Mouse (Mus musculus): ENCODE results near the gene Pld4. TPM values are rescaled to one million over a fixed set of nuclear protein-coding genes. Genes with fewer than 3 reads are reported as not detected.

Gene Pld4
- polyA plus RNA-seq, 1 experiment, result 7.8 TPM

DNA sequence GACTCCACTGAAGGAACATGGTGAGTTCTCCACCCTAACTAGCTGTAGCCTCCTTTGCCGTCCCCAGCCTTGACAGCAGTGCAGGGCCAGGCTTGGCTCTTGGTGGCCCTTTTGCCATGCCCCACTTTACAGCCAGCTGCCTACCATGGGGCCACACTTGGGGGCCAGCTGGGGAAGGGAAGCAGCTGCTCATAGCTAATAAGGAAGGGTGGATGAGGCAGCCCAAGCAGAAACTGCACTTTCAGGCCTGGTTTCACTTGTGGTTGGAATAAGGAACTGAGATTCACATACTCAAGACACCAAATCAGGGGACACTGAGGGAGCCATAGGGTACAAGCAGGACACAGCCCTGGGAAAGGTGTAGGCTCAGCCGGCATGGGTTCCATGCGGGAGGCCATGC lies 1.6 kb downstream of the Pld4 start:
- no peak overlapping the region for H3K4me3 ChIP-seq (replicated peaks; ENCODE audit: insufficient read depth, low read depth, low read length)
- no peak for TF ChIP-seq CTCF (IDR thresholded peaks at IDR 0.05; ENCODE audit: borderline replicate concordance, insufficient read depth, low read depth, low read length)
- DNase-seq, result no peak
- no peaks in the 10 kb centered on the region; the same call in 1 of the 2 replicates for H3K4me1 ChIP-seq (ENCODE audit: control insufficient read depth, insufficient read depth, low read length)
- no peak overlapping the region for H3K27ac ChIP-seq (ENCODE audit: insufficient read depth, low read length)
- WGBS, result 86% methylated on average over 3 of the region's 3 CpGs
- H3K27me3 ChIP-seq (ENCODE audit: control insufficient read depth, insufficient read depth, low read length), result no peaks in the 10 kb centered on the region

DNA sequence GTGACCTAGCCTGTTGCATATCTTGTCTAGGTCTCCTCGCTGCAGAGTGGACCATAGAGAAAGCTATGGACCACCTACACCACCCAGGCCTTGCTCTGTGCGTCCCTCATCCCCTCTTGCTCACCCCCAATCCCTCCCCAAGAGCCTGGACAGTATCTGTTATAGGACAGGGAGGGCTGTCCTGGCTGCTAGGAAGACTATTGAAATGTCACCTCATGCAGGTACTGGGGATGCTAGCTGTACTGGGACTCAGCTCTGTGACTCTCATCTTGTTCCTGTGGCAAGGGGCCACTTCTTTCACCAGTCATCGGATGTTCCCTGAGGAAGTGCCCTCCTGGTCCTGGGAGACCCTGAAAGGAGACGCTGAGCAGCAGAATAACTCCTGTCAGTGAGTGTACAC lies 2.7 kb downstream of the Pld4 start:
- no peak overlapping the region for H3K27ac ChIP-seq (ENCODE audit: insufficient read depth, low read length)
- DNase-seq, result no peak
- no peak overlapping the region for H3K4me3 ChIP-seq (replicated peaks; ENCODE audit: insufficient read depth, low read depth, low read length)
- H3K27me3 ChIP-seq (ENCODE audit: control insufficient read depth, insufficient read depth, low read length), result no peaks in the 10 kb centered on the region
- H3K4me1 ChIP-seq (ENCODE audit: control insufficient read depth, insufficient read depth, low read length), result no peaks in the 10 kb centered on the region; the same call in 1 of the 2 replicates
- 88% methylated on average over 4 of the region's 4 CpGs for WGBS
- TF ChIP-seq POLR2A (IDR thresholded peaks at IDR 0.05; ENCODE audit: borderline replicate concordance, insufficient read depth, low read length) (no peak), CTCF (IDR thresholded peaks at IDR 0.05; ENCODE audit: borderline replicate concordance, insufficient read depth, low read depth, low read length) (no peak)

DNA sequence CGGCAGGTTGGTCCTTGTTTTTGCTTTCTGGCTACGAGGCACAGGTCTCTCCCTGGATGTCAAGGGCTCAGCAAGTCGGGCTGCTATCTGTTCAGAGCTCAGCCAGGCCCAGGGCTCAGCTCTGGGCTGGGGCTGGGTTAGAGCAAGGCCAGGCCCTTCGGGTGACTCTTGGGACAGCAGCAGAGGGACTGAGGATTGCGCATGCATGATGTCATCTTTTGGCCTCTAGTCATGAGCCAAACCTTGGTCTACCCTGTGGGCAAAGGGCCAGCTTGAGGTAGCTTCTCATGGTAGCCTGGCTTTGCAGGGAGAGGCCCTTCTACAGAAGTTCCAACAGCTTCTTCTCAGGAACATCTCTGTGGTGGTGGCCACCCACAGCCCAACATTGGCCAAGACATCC lies 3.7 kb downstream of the Pld4 start:
- no peaks in the 10 kb centered on the region for H3K27me3 ChIP-seq (ENCODE audit: control insufficient read depth, insufficient read depth, low read length)
- H3K4me1 ChIP-seq (ENCODE audit: control insufficient read depth, insufficient read depth, low read length), result no peaks in the 10 kb centered on the region; the same call in 1 of the 2 replicates
- H3K27ac ChIP-seq (ENCODE audit: insufficient read depth, low read length), result no peak overlapping the region
- TF ChIP-seq POLR2A (IDR thresholded peaks at IDR 0.05; ENCODE audit: borderline replicate concordance, insufficient read depth, low read length) (no peak), CTCF (IDR thresholded peaks at IDR 0.05; ENCODE audit: borderline replicate concordance, insufficient read depth, low read depth, low read length) (no peak)
- WGBS, result 72% methylated on average over 5 of the region's 5 CpGs
- no peak for DNase-seq
- H3K4me3 ChIP-seq (replicated peaks; ENCODE audit: insufficient read depth, low read depth, low read length), result no peak overlapping the region

DNA sequence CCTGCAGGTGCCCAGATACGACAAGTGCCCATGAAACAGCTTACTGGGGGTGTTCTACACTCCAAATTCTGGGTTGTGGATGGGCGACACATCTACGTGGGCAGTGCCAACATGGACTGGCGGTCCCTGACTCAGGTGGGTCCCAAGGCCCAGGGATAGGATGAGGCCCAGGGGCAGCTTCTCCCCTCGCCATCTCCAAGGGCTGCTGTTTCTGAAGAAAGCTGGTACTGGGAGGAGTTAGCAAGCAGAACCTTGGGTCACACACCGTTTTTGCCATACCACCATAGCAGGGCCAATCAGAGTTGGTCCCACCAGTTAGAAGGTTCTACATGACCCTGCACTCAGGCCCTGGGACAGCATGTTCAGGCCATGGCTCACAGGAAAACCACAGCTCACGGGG lies 4.5 kb downstream of the Pld4 start:
- no peaks in the 10 kb centered on the region; the same call in 1 of the 2 replicates for H3K4me1 ChIP-seq (ENCODE audit: control insufficient read depth, insufficient read depth, low read length)
- no peak overlapping the region for H3K4me3 ChIP-seq (replicated peaks; ENCODE audit: insufficient read depth, low read depth, low read length)
- DNase-seq, result no peak
- 94% methylated on average over 7 of the region's 7 CpGs for WGBS
- TF ChIP-seq CTCF (IDR thresholded peaks at IDR 0.05; ENCODE audit: borderline replicate concordance, insufficient read depth, low read depth, low read length) (no peak), POLR2A (IDR thresholded peaks at IDR 0.05; ENCODE audit: borderline replicate concordance, insufficient read depth, low read length) (no peak)
- H3K27me3 ChIP-seq (ENCODE audit: control insufficient read depth, insufficient read depth, low read length), result no peaks in the 10 kb centered on the region
- H3K27ac ChIP-seq (ENCODE audit: insufficient read depth, low read length), result no peak overlapping the region

DNA sequence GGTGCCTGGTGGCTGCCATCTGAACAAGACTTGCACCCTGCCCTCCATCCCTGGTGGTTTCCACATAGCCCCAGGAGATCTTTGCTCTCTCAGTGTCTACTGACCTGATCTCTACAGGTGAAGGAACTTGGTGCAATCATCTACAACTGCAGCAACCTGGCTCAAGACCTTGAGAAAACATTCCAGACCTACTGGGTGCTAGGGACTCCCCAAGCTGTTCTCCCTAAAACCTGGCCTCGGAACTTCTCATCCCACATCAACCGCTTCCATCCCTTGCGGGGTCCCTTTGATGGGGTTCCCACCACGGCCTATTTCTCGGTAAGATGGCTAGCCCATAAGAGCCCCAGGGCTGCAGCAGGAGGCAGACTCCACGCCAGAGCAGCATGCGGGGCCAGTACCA lies 6.1 kb downstream of the Pld4 start:
- DNase-seq, result no peak
- Histone ChIP-seq H3K4me1 (ENCODE audit: control insufficient read depth, insufficient read depth, low read length) (no peaks in the 10 kb centered on the region; the same call in 1 of the 2 replicates), H3K27ac (ENCODE audit: insufficient read depth, low read length) (no peak overlapping the region), H3K4me3 (replicated peaks; ENCODE audit: insufficient read depth, low read depth, low read length) (no peak overlapping the region), H3K27me3 (ENCODE audit: control insufficient read depth, insufficient read depth, low read length) (no peaks in the 10 kb centered on the region)
- TF ChIP-seq POLR2A (IDR thresholded peaks at IDR 0.05; ENCODE audit: borderline replicate concordance, insufficient read depth, low read length) (no peak), CTCF (IDR thresholded peaks at IDR 0.05; ENCODE audit: borderline replicate concordance, insufficient read depth, low read depth, low read length) (no peak)
- 58% methylated on average over 7 of the region's 7 CpGs for WGBS

DNA sequence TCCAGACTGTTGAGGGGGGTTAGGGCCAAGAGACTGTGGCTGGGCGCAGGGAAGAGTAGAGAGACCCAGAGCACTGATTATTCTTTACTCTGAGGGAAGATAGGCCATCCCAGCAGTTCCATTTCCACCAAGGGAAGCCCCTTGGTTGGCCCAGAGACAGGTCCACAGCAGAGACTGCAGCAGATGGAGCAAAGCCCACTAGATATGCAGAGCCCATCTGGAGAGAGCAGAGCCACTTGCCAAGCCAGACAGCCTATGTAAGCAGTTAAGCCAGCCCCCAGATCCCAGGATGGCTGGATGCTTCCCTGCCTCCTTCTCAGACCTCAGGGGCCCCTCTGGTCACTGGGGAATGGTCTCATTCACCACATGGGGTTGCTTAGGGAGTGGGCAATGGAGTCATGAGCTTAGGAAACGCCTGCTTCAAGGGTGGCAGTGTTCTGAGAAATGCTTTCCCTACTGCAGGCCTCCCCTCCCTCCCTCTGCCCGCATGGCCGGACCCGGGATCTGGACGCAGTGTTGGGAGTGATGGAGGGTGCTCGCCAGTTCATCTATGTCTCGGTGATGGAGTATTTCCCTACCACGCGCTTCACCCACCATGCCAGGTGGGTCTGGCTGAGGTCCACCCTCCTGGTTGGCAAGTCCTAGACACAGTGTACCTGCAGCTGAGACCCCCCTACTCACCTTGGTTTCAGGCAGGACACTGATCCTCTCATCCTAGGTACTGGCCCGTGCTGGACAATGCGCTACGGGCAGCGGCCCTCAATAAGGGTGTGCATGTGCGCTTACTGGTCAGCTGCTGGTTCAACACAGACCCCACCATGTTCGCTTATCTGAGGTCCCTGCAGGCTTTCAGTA lies 6.8 kb downstream of the Pld4 start:
- Histone ChIP-seq H3K27ac (ENCODE audit: insufficient read depth, low read length) (no peak overlapping the region), H3K4me3 (replicated peaks; ENCODE audit: insufficient read depth, low read depth, low read length) (no peak overlapping the region), H3K4me1 (ENCODE audit: control insufficient read depth, insufficient read depth, low read length) (no peaks in the 10 kb centered on the region; the same call in 1 of the 2 replicates), H3K27me3 (ENCODE audit: control insufficient read depth, insufficient read depth, low read length) (no peaks in the 10 kb centered on the region)
- TF ChIP-seq POLR2A (IDR thresholded peaks at IDR 0.05; ENCODE audit: borderline replicate concordance, insufficient read depth, low read length), result no peak
- no peak for TF ChIP-seq CTCF (IDR thresholded peaks at IDR 0.05; ENCODE audit: borderline replicate concordance, insufficient read depth, low read depth, low read length)
- WGBS, result 73% methylated on average over 16 of the region's 16 CpGs
- DNase-seq, result no peak

DNA sequence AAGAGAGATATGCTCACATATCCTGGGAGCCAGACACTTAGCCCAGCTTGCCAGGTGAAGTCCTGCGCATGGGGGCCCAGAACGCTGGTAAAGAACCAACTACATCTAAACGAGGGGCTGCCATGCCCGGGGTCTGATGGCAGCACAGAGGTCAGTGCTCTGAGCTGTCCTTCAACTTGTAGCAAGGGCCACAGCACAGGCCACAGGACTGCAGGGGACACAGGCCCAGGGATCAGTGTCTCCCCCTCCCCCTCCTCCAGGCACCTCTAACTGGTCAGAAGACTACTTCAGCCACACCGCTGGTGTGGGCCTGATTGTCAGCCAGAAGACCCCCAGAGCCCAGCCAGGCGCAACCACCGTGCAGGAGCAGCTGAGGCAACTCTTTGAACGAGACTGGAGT lies 7.7 kb downstream of the Pld4 start:
- WGBS, result 86% methylated on average over 8 of the region's 8 CpGs
- no peaks in the 10 kb centered on the region for H3K27me3 ChIP-seq (ENCODE audit: control insufficient read depth, insufficient read depth, low read length)
- no peak overlapping the region for H3K27ac ChIP-seq (ENCODE audit: insufficient read depth, low read length)
- H3K4me1 ChIP-seq (ENCODE audit: control insufficient read depth, insufficient read depth, low read length), result no peaks in the 10 kb centered on the region; the same call in 1 of the 2 replicates
- no peak for DNase-seq
- TF ChIP-seq POLR2A (IDR thresholded peaks at IDR 0.05; ENCODE audit: borderline replicate concordance, insufficient read depth, low read length), result no peak
- no peak for TF ChIP-seq CTCF (IDR thresholded peaks at IDR 0.05; ENCODE audit: borderline replicate concordance, insufficient read depth, low read depth, low read length)
- H3K4me3 ChIP-seq (replicated peaks; ENCODE audit: insufficient read depth, low read depth, low read length), result no peak overlapping the region

DNA sequence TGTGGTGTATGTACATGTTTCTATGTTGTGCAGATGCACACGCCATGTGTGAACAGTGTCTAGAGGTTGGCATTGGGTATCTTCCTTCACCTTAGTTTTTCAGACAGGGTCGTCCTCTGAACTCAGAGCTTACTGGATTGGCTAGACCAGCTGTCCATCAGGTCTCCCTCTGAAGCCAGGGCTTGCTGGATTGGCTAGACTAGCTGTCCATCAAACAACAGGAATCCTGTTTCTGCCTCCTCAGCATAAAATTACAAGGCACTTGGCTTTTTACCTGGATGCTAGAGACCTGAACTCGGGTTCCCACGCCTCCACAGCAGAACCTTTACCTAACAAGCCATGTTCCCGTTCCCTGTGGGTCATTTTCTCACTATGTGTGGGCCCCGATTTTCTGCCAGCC lies 8.6 kb downstream of the Pld4 start:
- Histone ChIP-seq H3K27ac (ENCODE audit: insufficient read depth, low read length) (no peak overlapping the region), H3K4me1 (ENCODE audit: control insufficient read depth, insufficient read depth, low read length) (no peaks in the 10 kb centered on the region; the same call in 1 of the 2 replicates), H3K4me3 (replicated peaks; ENCODE audit: insufficient read depth, low read depth, low read length) (no peak overlapping the region), H3K27me3 (ENCODE audit: control insufficient read depth, insufficient read depth, low read length) (no peaks in the 10 kb centered on the region)
- TF ChIP-seq POLR2A (IDR thresholded peaks at IDR 0.05; ENCODE audit: borderline replicate concordance, insufficient read depth, low read length), result no peak
- TF ChIP-seq CTCF (IDR thresholded peaks at IDR 0.05; ENCODE audit: borderline replicate concordance, insufficient read depth, low read depth, low read length), result no peak
- 82% methylated on average over 6 of the region's 6 CpGs for WGBS
- DNase-seq, result no peak
